Mouse (Mus musculus): ENCODE results near the gene Sp3.
"Not testable (repeated sequence)": the region's sequence is repeated elsewhere in the genome, so short reads cannot be mapped to it uniquely, and the experiment has no call there.

The Sp3 gene

GRCm38 (mm10) chr2:72916170-72916569 lies 64.1 kb downstream of the Sp3 start:
- no peak for DNase-seq (ENCODE audit: low spot score in 2 of 2)

- DNase-seq (ENCODE audit: low spot score in 2 of 2): no peak
These were observed 64.9 kb downstream of the Sp3 start for GRCm38 (mm10) chr2:72915245-72915930.

- DNase-seq (ENCODE audit: low spot score in 2 of 2): no peak
These were observed 66.8 kb downstream of the Sp3 start for GRCm38 (mm10) chr2:72913458-72913760.

GRCm38 (mm10) chr2:72912708-72913457 lies 67.4 kb downstream of the Sp3 start:
- no peak for DNase-seq (ENCODE audit: low spot score in 2 of 2)

GRCm38 (mm10) chr2:72911527-72911926 lies 68.7 kb downstream of the Sp3 start:
- no peak for DNase-seq (ENCODE audit: low spot score in 2 of 2)

- DNase-seq (ENCODE audit: low spot score in 2 of 2): no peak
These were observed 71.2 kb downstream of the Sp3 start for GRCm38 (mm10) chr2:72909046-72909445.

GRCm38 (mm10) chr2:72908191-72908910 lies 71.9 kb downstream of the Sp3 start:
- DNase-seq (ENCODE audit: low spot score in 2 of 2): no peak

GRCm38 (mm10) chr2:72906745-72907144 lies 73.5 kb downstream of the Sp3 start:
- no peak for DNase-seq (ENCODE audit: low spot score in 2 of 2)

- DNase-seq (ENCODE audit: low spot score in 2 of 2): not testable (repeated sequence)
These were observed 77.2 kb downstream of the Sp3 start for GRCm38 (mm10) chr2:72902816-72903680.

GRCm38 (mm10) chr2:72898782-72899305 lies 81.4 kb downstream of the Sp3 start:
- DNase-seq (ENCODE audit: low spot score in 2 of 2): no peak

GRCm38 (mm10) chr2:72898094-72898781 lies 82.0 kb downstream of the Sp3 start:
- DNase-seq (ENCODE audit: low spot score in 2 of 2): no peak

GRCm38 (mm10) chr2:72889806-72890205 lies 90.4 kb downstream of the Sp3 start:
- DNase-seq (ENCODE audit: low spot score in 2 of 2): no peak

Data from urinary bladder, postnatal 36 days (tissue).